Mouse (Mus musculus): ENCODE data around the gene Zfp637. TPM values are rescaled to one million over a fixed set of nuclear protein-coding genes. Genes with fewer than 3 reads are reported as not detected.

Zfp637 gene
- 64.8 and 72.4 TPM in 2 replicates for polyA plus RNA-seq (2014; fragmentation: Nextera tagmentation; extraction: Ambion mirVana)

- peak; percentile 97 for ATAC-seq (replicated peaks; ENCODE audit: insufficient number of reproducible peaks, low FRiP score, low TSS enrichment)
- Histone ChIP-seq H3K9me3 (replicated peaks; ENCODE audit: control insufficient read depth, low read length) (no peaks in the 10 kb centered on the region), H3K9ac (ENCODE audit: low read depth, low read length) (peak within 1 kb of the TSS; percentile 96), H3K27ac (ENCODE audit: low read depth, low read length) (peak within 1 kb of the TSS; percentile 95), H3K36me3 (ENCODE audit: control insufficient read depth, insufficient read depth, low read length) (peaks cover 15% of the 10 kb centered on the region), H3K4me3 (ENCODE audit: low read depth, low read length) (peak within 1 kb of the TSS; percentile 87), H3K4me2 (peak within 1 kb of the TSS; percentile 85), H3K4me1 (ENCODE audit: control insufficient read depth, insufficient read depth, low read length) (peaks cover 4% of the 10 kb centered on the region; the same call in 1 of the 2 replicates), H3K27me3 (ENCODE audit: control insufficient read depth, insufficient read depth, low read length) (no peaks in the 10 kb centered on the region)
- under 1% methylated on average over 66 of the region's 66 CpGs for WGBS (ENCODE audit: insufficient replicate concordance)
These were observed at the start of gene Zfp637 for GRCm38 (mm10) chr6:117840686-117841510. TSS of gene Zfp637 (plus strand) at chr6:117841180.

GRCm38 (mm10) chr6:117795251-117795650, 45.7 kb upstream of the Zfp637 start:
- Histone ChIP-seq H3K27ac (ENCODE audit: low read depth, low read length) (no peak overlapping the region), H3K9me3 (replicated peaks; ENCODE audit: control insufficient read depth, low read length) (0 out of 2 replicates have a peak, but pooled peaks cover 2% of the 10 kb centered on the region), H3K9ac (ENCODE audit: low read depth, low read length) (no peak overlapping the region), H3K4me2 (no peak overlapping the region), H3K27me3 (ENCODE audit: control insufficient read depth, insufficient read depth, low read length) (no peaks in the 10 kb centered on the region), H3K4me3 (ENCODE audit: low read depth, low read length) (no peak overlapping the region), H3K36me3 (ENCODE audit: control insufficient read depth, insufficient read depth, low read length) (no peaks in the 10 kb centered on the region), H3K4me1 (ENCODE audit: control insufficient read depth, insufficient read depth, low read length) (no peaks in the 10 kb centered on the region)
- WGBS (ENCODE audit: insufficient replicate concordance) = 86% methylated on average over 3 of the region's 3 CpGs
- ATAC-seq (replicated peaks; ENCODE audit: insufficient number of reproducible peaks, low FRiP score, low TSS enrichment) = no peak

- Histone ChIP-seq H3K36me3 (ENCODE audit: control insufficient read depth, insufficient read depth, low read length) (no peaks in the 10 kb centered on the region), H3K9me3 (replicated peaks; ENCODE audit: control insufficient read depth, low read length) (no peaks in the 10 kb centered on the region), H3K4me3 (ENCODE audit: low read depth, low read length) (no peak overlapping the region), H3K4me1 (ENCODE audit: control insufficient read depth, insufficient read depth, low read length) (no peaks in the 10 kb centered on the region), H3K4me2 (no peak overlapping the region), H3K27me3 (ENCODE audit: control insufficient read depth, insufficient read depth, low read length) (no peaks in the 10 kb centered on the region), H3K27ac (ENCODE audit: low read depth, low read length) (no peak overlapping the region), H3K9ac (ENCODE audit: low read depth, low read length) (no peak overlapping the region)
- ATAC-seq (replicated peaks; ENCODE audit: insufficient number of reproducible peaks, low FRiP score, low TSS enrichment) = no peak
- 89% methylated on average over 7 of the region's 7 CpGs for whole genome bisulfite sequencing (ENCODE audit: insufficient replicate concordance)
These were observed 40.2 kb upstream of the Zfp637 start for GRCm38 (mm10) chr6:117800824-117801223.

GRCm38 (mm10) chr6:117801801-117802200, 39.2 kb upstream of the Zfp637 start:
- no peaks in the 10 kb centered on the region for H3K27me3 ChIP-seq (ENCODE audit: control insufficient read depth, insufficient read depth, low read length)
- no peaks in the 10 kb centered on the region for H3K9me3 ChIP-seq (replicated peaks; ENCODE audit: control insufficient read depth, low read length)
- no peak overlapping the region for H3K9ac ChIP-seq (ENCODE audit: low read depth, low read length)
- 64% methylated on average over 6 of the region's 6 CpGs for WGBS (ENCODE audit: insufficient replicate concordance)
- no peaks in the 10 kb centered on the region for H3K36me3 ChIP-seq (ENCODE audit: control insufficient read depth, insufficient read depth, low read length)
- H3K27ac ChIP-seq (ENCODE audit: low read depth, low read length) = no peak overlapping the region
- no peaks in the 10 kb centered on the region for H3K4me1 ChIP-seq (ENCODE audit: control insufficient read depth, insufficient read depth, low read length)
- H3K4me2 ChIP-seq = no peak overlapping the region
- ATAC-seq (replicated peaks; ENCODE audit: insufficient number of reproducible peaks, low FRiP score, low TSS enrichment) = no peak
- H3K4me3 ChIP-seq (ENCODE audit: low read depth, low read length) = no peak overlapping the region

- Histone ChIP-seq H3K36me3 (ENCODE audit: control insufficient read depth, insufficient read depth, low read length) (no peaks in the 10 kb centered on the region), H3K27me3 (ENCODE audit: control insufficient read depth, insufficient read depth, low read length) (no peaks in the 10 kb centered on the region), H3K4me2 (no peak overlapping the region), H3K9me3 (replicated peaks; ENCODE audit: control insufficient read depth, low read length) (no peaks in the 10 kb centered on the region), H3K4me3 (ENCODE audit: low read depth, low read length) (no peak overlapping the region), H3K4me1 (ENCODE audit: control insufficient read depth, insufficient read depth, low read length) (no peaks in the 10 kb centered on the region), H3K9ac (ENCODE audit: low read depth, low read length) (no peak overlapping the region), H3K27ac (ENCODE audit: low read depth, low read length) (0 out of 2 replicates have a peak overlapping the region, but pooled peaks have one; percentile 17)
- ATAC-seq (replicated peaks; ENCODE audit: insufficient number of reproducible peaks, low FRiP score, low TSS enrichment) = no peak
- 80% methylated on average over 1 of the region's 1 CpGs for WGBS (ENCODE audit: insufficient replicate concordance)
These were observed 33.2 kb upstream of the Zfp637 start for GRCm38 (mm10) chr6:117807756-117808155.

GRCm38 (mm10) chr6:117809816-117810215, 31.2 kb upstream of the Zfp637 start:
- no peak overlapping the region for H3K9ac ChIP-seq (ENCODE audit: low read depth, low read length)
- no peaks in the 10 kb centered on the region for H3K4me1 ChIP-seq (ENCODE audit: control insufficient read depth, insufficient read depth, low read length)
- H3K36me3 ChIP-seq (ENCODE audit: control insufficient read depth, insufficient read depth, low read length) = no peaks in the 10 kb centered on the region
- no peak overlapping the region for H3K4me2 ChIP-seq
- no peak overlapping the region for H3K4me3 ChIP-seq (ENCODE audit: low read depth, low read length)
- no peaks in the 10 kb centered on the region for H3K9me3 ChIP-seq (replicated peaks; ENCODE audit: control insufficient read depth, low read length)
- WGBS (ENCODE audit: insufficient replicate concordance) = 77% methylated on average over 6 of the region's 6 CpGs
- ATAC-seq (replicated peaks; ENCODE audit: insufficient number of reproducible peaks, low FRiP score, low TSS enrichment) = no peak
- H3K27ac ChIP-seq (ENCODE audit: low read depth, low read length) = no peak overlapping the region
- no peaks in the 10 kb centered on the region for H3K27me3 ChIP-seq (ENCODE audit: control insufficient read depth, insufficient read depth, low read length)

GRCm38 (mm10) chr6:117810717-117811116, 30.3 kb upstream of the Zfp637 start:
- 71% methylated on average over 4 of the region's 4 CpGs for WGBS (ENCODE audit: insufficient replicate concordance)
- Histone ChIP-seq H3K4me1 (ENCODE audit: control insufficient read depth, insufficient read depth, low read length) (no peaks in the 10 kb centered on the region), H3K27ac (ENCODE audit: low read depth, low read length) (no peak overlapping the region), H3K36me3 (ENCODE audit: control insufficient read depth, insufficient read depth, low read length) (no peaks in the 10 kb centered on the region), H3K27me3 (ENCODE audit: control insufficient read depth, insufficient read depth, low read length) (no peaks in the 10 kb centered on the region), H3K4me2 (no peak overlapping the region), H3K4me3 (ENCODE audit: low read depth, low read length) (no peak overlapping the region), H3K9ac (ENCODE audit: low read depth, low read length) (no peak overlapping the region), H3K9me3 (replicated peaks; ENCODE audit: control insufficient read depth, low read length) (no peaks in the 10 kb centered on the region)
- ATAC-seq (replicated peaks; ENCODE audit: insufficient number of reproducible peaks, low FRiP score, low TSS enrichment) = no peak

GRCm38 (mm10) chr6:117811256-117811655, 29.7 kb upstream of the Zfp637 start:
- no peak overlapping the region for H3K4me3 ChIP-seq (ENCODE audit: low read depth, low read length)
- no peaks in the 10 kb centered on the region for H3K27me3 ChIP-seq (ENCODE audit: control insufficient read depth, insufficient read depth, low read length)
- no peak overlapping the region for H3K9ac ChIP-seq (ENCODE audit: low read depth, low read length)
- no peaks in the 10 kb centered on the region for H3K36me3 ChIP-seq (ENCODE audit: control insufficient read depth, insufficient read depth, low read length)
- H3K4me1 ChIP-seq (ENCODE audit: control insufficient read depth, insufficient read depth, low read length) = no peaks in the 10 kb centered on the region
- H3K4me2 ChIP-seq = no peak overlapping the region
- H3K27ac ChIP-seq (ENCODE audit: low read depth, low read length) = no peak overlapping the region
- WGBS (ENCODE audit: insufficient replicate concordance) = 67% methylated on average over 5 of the region's 5 CpGs
- ATAC-seq (replicated peaks; ENCODE audit: insufficient number of reproducible peaks, low FRiP score, low TSS enrichment) = no peak
- no peaks in the 10 kb centered on the region for H3K9me3 ChIP-seq (replicated peaks; ENCODE audit: control insufficient read depth, low read length)

- H3K27me3 ChIP-seq (ENCODE audit: control insufficient read depth, insufficient read depth, low read length) = no peaks in the 10 kb centered on the region
- no peak overlapping the region for H3K27ac ChIP-seq (ENCODE audit: low read depth, low read length)
- no peak overlapping the region for H3K4me2 ChIP-seq
- H3K4me3 ChIP-seq (ENCODE audit: low read depth, low read length) = no peak overlapping the region
- no peaks in the 10 kb centered on the region for H3K9me3 ChIP-seq (replicated peaks; ENCODE audit: control insufficient read depth, low read length)
- H3K36me3 ChIP-seq (ENCODE audit: control insufficient read depth, insufficient read depth, low read length) = no peaks in the 10 kb centered on the region
- no peaks in the 10 kb centered on the region for H3K4me1 ChIP-seq (ENCODE audit: control insufficient read depth, insufficient read depth, low read length)
- no peak for ATAC-seq (replicated peaks; ENCODE audit: insufficient number of reproducible peaks, low FRiP score, low TSS enrichment)
- no peak overlapping the region for H3K9ac ChIP-seq (ENCODE audit: low read depth, low read length)
These were observed 26.3 kb upstream of the Zfp637 start for GRCm38 (mm10) chr6:117814681-117815080.
